Mouse (Mus musculus): Measurements from ENCODE around the gene Setd1a.
"Not testable (repeated sequence)": the region's sequence is repeated elsewhere in the genome, so short reads cannot be mapped to it uniquely, and the experiment has no call there.

Gene Setd1a

DNA sequence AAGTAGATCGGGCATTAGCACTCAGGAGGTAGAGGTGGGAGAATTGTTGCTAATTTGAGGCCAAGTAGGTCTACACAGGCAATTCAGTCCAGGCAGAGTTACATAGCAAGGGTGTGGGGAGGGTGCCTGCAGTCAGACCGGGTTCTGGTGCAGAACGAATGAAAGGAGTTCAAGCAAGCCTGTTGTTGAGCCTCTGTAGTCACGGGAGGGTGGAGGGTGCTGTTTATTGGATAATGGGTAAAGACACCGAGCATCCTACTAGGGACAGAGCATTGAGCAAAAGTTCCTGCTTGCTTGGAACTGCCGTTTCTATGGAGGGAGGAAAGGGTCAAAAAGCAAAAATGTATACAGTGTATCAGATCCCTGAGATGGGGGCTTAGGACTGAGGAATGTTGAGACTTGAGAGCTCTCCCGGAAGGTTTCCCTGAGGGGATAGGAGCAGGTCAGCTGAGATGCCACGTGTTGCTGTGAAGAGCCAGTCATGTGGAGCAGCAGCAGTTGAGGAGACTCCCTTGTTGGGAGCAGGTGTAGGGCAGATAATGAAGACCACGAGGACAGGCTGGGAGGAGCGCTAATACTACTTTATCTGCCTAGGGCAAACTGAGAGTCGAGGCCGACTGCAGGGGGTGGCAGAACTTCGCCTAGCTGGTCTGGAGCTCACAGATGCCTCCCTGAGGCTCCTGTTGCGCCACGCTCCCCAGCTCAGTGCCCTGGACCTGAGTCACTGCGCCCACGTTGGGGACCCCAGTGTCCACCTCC lies 9.4 kb upstream of the Setd1a start:
- no peak for DNase-seq (ENCODE audit: low spot score in 2 of 2)

DNA sequence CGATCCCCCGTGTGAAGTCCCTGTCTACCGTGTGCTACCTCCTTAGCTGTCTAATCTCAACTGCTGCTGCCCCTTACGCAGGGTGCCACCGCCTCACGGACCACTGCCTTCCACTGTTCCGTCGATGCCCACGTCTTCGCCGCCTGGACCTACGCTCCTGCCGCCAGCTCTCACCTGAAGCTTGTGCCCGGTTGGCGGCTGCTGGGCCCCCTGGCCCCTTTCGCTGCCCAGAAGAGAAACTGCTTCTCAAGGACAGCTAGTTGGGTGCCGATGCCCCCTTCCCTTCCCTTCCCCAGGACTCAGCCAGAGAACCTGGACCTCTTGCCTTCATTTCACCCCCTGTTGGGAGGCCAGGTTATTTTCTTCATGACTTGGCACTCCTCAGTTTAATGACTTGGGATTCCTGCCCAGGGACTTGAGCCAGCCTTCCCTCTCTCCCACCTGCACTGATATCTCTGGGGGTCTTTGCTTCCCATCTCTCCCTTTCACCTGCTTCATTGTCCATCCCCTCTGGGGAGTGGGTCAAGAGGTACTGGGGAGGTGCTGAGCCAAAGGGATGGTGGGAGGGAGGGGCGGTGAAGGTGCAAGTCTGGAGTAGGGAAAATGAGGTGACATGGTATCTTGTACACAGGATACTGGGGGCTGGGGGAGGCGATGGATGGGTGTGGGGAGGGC lies 8.7 kb upstream of the Setd1a start:
- DNase-seq (ENCODE audit: low spot score in 2 of 2), result no peak

DNA sequence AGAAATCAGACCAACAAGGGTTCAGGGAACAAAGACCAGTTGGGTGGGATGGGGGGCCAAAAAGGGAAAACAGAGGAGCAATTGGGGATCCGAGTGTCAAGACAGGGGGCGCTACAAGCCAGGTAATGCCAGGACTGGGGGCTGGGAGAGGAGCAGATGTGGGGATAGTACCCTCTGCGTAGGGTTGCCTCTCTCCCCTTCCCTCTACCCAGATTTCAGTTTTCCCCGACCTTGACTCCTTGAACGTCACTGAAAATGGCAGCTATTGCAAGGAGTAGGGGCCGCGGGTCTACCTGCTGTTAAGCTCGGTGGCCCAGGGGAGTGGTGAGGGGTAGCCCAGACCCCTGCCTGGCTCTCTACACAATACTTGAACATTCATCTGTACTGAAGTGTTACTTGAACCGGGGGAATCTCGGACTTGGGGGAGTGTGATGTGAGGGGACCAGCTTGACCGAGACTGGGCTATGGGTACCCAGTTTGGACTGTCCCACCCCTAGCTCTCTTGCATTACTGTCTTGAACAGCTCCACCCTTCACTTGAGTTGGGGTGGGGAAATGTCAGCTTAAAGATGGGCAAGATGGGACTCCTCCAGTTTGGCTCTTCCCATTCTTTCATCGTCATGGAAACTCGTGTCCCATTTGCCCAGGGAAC lies 8.0 kb upstream of the Setd1a start:
- DNase-seq (ENCODE audit: low spot score in 2 of 2), result no peak

DNA sequence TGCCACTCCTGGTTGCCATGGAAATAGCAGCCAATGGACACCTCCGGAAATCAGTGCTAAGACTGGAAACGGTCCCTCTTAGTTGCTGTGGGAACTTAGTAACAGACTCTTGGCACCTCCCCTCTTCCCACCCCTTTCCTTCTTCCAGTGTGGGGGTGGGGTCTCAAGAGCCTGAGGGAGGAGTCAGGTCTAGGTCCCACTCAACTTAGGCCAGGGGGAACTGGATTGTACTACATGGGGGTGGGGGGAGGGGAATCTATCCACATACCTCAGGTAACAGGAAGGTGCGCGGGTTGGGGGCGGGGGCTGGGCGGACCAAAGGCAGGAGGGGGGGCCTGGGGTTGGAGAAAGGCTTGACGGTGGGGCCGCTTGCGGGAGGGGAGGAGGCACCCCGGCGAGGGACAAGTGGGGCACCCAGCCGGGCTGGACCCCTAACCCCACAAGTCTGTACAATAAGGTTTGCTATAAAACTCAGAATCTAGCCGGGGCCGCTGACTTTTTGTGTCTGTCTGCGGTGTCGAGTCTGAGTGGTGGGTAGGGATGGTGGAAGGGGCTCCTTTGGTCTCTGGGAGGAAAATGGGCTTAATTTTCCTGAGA lies 7.4 kb upstream of the Setd1a start:
- peak; percentile 98 for DNase-seq (ENCODE audit: low spot score in 2 of 2)

DNA sequence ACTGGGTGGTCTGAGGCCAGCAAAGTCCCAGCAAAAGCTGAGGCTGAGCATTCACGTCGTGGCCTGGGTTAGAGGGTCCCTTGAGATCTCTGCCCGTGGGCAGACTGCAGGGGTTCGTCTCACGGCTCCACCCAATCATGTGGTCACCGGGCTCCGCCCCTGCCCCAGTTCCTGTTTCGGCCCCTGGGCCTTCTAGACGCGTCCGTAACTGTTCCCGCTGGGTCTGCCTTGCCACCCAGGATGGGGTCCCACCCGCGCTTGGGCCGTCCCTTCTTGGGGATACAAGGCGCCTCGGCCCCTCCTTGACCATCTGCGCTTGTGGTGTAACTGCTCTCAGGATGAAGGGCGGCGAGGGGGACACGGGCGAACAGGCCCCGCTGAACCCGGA lies 6.8 kb upstream of the Setd1a start, which contains the start of gene Orai3:
TSS of gene Orai3 (plus strand) at position 165 of the 388 bp plus-strand sequence.
- peak; percentile 82 for DNase-seq (ENCODE audit: low spot score in 2 of 2)

DNA sequence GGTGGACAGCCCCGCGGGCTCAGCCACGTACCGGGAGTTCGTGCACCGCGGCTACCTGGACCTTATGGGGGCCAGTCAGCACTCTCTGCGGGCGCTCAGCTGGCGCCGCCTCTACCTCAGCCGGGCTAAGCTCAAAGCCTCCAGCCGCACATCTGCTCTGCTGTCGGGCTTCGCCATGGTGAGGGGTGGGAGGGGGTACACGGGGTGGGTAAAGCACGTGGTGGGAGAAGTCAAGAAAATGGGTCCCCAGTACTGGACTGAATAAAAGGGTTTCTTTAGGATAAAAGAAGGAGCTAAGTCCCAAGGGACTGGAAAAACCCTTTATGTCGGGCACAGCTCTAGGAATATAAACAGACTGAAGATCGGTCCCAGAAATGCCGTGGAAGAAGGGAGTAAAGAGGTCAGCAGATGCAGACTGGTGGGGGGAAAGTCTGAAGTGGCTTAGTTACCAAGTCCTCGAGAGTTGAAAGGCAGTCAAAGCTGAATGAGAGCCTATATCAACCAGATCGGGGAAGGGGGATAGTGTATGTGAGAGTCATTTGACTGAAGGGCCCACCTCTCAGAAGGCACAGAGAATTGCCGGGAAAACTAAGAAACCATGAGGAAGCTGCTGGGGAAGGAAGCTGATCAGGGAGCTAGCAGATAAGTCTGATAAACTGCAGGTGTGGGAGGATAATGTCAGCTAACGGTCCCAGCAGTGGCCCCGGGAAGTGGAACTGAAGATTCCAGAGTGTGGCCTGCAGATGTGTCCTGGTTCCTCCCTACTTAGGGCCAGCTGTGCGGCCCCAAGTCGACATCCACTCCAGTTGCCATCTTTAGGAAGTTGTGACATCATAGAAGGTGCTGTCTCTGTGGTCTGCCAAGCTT lies 6.2 kb upstream of the Setd1a start:
- DNase-seq (ENCODE audit: low spot score in 2 of 2), result no peak

DNA sequence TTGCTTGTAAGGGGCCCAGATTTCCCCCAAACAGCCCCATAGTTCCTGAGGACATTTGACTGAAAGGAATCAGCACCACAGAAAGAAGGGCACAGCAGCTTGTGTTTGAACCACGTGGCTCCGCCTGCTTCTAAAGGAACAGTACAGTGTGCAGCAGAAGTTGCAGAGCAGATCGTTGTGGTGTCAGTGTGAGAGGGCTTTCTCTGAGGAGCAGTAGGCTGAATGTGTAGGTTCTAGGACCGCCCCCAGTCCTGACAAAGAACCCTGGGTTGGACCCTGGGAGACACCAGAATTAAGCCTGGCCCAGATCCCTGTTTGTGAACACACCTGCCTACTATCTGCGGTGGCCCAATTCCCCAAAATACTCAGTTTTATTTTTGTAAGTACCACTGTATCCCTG lies 5.2 kb upstream of the Setd1a start:
- DNase-seq (ENCODE audit: low spot score in 2 of 2), result peak in 1 of 2 experiments; percentile 27

DNA sequence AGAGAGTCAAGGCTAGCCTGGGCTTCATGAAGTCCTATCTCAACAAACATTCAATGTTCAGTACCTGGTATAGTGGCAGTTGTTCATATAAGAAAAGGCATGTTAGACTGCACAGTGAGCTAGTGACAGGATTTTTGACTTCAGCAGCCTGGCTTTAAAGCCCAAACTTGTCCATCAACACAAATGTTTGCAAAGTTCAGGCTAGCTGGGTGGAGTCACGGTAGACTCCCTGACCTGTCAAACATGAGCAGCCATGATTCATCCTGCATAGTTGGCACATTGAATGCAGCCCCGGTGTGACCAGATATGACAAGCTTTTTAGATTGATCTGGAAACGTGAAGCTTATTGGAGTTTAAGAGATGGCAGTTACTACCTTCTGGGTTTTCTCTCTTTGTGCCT lies 4.4 kb upstream of the Setd1a start:
- DNase-seq (ENCODE audit: low spot score in 2 of 2), result no peak

DNA sequence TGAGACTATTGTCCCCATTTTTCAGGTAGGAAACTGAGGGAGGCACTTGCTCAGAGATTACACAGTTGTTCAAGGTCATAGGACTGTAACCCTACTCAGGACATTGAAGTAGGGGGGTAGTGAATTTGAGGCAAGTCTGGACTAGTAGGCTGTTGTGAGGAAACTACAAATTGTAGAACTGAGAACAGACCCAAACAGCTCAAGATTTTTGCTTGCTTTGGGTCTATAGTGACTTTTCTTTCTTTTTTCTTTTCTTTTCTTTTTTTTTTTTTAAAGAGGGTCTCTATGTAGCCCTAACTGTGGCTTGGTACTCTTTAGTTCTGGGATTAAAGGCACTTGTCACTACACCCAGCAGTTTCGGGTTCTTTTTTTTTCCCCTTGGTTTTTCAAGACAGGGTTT lies 3.9 kb upstream of the Setd1a start:
- DNase-seq (ENCODE audit: low spot score in 2 of 2), result no peak

DNA sequence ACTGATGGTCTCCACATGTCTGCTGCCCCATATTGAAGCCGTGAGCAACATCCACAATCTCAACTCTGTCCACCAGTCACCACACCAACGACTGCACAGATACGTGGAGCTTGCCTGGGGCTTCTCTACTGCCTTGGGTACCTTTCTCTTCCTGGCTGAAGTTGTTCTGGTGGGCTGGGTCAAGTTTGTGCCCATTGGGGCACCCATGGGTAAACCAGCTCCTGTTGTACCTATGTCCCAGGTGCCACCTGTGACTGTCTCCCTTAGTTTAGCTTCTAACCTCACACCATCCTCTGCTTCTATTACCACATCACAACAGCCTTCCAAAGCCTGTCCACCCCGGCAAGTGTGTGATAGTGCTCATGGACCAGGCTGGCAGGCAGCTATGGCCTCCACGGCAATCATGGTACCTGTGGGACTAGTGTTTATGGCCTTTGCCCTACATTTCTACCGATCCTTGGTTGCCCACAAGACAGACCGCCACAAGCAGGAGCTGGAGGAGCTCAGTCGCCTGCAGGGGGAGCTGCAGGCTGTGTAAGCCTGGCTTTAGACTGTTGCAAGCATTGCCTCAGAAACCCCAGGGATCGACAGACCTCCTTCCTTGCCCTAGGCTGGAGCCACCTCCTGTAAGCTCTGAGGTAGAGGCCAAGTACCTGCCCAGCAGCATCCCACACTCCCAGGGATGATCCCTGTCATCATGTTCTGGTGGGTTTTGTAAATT lies 2.6 kb upstream of the Setd1a start:
- DNase-seq (ENCODE audit: low spot score in 2 of 2), result peak in 1 of 2 experiments; percentile 54

DNA sequence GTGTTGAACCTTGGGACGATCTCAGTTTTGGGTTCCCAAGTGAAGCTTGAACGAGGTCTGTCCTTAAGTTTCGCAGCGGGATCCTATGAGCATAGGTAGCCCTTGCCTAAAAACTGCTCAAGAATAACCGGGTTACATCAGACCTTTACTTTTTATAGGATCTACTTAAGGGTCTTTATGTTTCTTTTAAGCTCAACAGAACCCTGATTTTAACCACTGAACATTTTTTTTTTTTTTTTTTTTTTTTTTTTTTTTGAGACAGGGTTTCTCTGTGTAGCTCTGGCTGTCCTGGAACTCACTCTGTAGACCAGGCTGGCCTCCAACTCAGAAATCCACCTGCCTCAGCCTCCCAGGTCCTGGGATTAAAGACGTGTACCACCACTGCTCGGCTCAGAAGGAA lies 633 bp upstream of the Setd1a start:
- not testable (repeated sequence) for DNase-seq (ENCODE audit: low spot score in 2 of 2)

DNA sequence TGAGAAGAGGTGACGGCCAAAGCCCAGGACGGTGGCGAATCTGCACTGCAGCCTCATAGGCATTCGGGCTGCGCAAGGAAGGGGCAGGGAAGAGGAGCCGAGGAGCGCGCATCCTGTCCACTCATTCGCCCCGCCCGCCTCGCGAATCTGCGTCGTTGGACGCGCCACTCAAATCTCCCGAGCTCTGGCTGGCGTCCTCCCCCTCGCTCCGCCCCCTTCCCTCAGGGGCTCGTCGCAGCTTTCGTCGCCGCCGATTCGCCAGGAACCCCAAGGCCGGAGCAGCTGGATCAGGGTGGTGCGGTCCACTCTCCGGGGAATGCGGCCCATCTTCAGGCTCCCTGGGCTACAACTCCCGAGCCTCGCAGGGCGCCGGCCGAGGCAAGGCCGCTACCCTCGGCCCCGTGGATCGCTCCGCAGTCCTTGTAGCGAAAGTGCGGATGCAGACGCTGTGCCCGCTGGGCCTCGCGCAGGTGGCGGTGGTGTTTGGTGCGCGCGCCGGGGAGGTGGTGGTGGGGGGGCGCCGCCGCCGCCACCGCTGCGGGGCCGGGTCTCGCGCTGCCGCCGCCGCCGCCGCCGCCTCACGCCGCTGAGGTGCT lies 506 bp downstream of the Setd1a start:
- peak; percentile 93 to 96 for DNase-seq (ENCODE audit: low spot score in 2 of 2)

DNA sequence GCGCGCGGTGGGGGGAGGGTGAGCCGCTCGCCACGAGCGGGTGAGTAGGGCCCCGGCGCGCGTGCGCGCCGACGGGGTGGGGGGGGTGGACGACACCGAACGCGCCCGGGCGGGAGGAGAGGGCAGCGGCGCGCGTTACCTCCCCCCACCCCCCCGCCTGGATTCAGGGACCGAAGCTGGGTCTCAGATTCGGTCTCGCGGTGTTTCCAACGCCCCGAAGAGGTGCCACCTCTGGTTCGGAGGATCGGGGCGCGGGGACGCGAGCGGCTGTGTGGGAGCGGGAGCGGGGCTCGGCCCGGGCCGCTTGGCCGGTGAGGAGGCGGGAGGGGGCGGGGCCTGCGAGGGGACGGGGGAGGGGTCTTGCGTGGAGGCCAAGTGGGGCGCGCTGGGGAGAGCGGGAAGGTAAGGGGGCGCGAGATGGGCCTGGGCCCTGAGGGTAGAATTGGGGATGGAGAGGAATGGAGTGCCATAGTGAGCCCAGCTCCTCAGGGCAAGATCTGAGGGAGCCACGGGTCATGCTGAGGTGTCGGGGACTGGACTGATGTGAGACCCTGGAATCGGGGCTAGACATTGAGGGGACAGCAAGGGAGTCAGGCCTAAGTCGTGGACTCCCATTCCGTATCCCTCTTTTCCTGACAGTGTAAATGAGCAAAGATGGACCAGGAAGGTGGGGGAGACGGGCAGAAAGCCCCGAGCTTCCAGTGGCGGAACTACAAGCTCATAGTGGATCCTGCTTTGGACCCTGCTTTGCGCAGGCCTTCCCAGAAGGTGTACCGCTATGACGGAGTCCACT lies 1.2 kb downstream of the Setd1a start:
- peak in 1 of 2 experiments; percentile 25 for DNase-seq (ENCODE audit: low spot score in 2 of 2)

DNA sequence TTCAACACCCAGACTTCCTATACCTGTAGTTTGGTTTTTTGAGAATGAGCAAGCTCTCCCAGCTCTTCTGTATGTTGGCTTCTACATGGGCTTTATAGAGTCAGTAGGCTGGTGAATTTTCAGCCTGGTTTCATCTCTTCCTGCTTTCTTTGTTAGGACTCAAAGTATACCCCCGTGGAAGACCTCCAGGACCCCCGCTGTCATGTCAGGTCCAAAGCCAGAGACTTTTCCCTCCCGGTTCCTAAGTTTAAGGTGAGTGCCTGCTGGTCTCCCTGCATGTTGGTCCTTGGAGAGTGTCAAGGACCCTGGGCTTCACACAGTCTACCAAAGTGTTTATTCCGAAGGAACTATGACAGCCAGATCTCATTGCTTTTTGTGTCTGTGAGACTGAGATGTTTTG lies 1.9 kb downstream of the Setd1a start:
- no peak for DNase-seq (ENCODE audit: low spot score in 2 of 2)

DNA sequence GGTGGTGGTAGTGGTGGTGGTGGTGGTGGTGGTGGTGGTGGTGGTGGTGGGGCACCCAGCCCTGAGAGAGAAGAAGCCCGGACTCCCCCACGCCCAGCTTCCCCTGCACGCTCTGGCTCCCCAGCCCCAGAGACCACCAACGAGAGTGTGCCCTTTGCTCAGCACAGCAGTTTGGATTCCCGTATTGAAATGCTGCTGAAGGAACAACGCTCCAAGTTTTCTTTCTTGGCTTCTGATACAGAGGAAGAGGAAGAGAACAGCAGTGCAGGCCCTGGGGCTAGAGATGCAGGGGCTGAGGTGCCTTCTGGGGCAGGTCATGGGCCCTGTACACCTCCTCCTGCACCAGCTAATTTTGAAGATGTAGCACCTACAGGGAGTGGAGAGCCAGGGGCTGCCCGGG lies 8.8 kb downstream of the Setd1a start, which contains the start of gene Gm49388:
TSS of gene Gm49388 (plus strand) at position 301 of the 400 bp plus-strand sequence.
- DNase-seq (ENCODE audit: low spot score in 2 of 2), result no peak

DNA sequence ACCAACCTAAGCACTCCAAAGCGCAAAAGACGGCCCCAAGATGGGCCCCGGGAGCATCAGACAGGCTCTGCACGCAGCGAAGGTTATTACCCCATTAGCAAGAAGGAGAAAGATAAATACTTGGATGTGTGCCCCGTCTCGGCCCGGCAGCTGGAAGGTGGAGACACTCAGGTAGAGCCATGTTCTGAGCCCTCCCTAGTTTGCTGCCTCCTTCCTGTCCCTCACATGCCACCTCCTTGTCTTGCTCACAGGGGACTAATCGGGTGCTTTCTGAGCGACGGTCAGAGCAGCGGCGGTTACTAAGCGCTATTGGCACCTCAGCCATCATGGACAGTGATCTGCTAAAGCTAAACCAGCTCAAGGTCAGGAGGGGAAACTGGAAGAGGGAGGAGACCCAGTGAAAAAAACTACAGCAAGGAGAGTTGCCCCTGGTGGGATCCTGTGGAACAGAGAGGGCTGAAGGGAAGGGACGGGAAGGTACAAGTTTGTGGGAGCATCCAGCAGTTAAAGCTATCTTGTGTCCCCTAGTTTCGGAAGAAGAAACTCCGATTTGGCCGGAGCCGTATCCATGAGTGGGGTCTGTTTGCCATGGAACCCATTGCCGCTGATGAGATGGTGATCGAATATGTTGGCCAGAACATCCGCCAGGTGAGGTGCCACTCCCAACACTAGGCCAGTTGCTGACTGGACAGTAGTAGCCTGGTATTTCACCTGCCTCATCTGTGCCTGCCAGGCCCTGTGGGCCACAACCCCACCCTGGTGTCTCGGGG lies 20.8 kb downstream of the Setd1a start:
- DNase-seq (ENCODE audit: low spot score in 2 of 2), result no peak

DNA sequence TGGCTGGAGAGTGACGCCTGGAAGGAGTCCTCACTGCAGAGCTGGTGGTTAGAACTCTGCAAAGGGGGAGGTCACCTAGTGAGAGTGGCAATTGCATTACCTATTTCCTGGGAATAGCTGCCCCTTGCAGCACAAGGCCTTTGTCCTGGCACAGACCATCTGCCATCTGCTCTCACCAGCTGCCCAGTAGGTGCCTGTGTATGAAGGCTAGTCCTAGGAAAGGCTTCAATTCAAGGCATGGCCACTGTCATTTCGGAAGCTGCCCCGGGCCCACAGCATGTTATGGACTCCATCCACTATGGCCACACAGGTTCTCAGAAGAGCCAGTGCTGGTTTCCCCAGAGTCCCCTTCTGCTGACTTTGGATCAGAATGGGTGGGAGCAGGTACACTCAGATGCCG lies 22.1 kb downstream of the Setd1a start:
- DNase-seq (ENCODE audit: low spot score in 2 of 2), result no peak

DNA sequence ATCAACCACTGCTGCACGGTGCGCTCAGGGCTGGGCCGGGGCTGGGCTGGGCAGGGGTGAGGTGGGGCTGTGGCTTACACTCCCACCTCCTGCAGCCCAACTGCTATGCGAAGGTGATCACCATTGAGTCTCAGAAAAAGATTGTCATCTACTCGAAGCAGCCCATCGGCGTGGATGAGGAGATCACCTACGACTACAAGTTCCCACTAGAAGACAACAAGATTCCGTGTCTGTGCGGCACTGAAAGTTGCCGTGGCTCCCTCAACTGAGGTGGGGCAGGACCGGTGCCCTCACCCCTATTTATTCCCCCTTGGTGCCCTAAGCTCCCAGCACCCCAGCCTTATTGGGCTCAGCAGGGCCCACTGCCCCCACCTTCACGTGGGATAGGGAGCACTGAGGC lies 22.7 kb downstream of the Setd1a start:
- no peak for DNase-seq (ENCODE audit: low spot score in 2 of 2)

DNA sequence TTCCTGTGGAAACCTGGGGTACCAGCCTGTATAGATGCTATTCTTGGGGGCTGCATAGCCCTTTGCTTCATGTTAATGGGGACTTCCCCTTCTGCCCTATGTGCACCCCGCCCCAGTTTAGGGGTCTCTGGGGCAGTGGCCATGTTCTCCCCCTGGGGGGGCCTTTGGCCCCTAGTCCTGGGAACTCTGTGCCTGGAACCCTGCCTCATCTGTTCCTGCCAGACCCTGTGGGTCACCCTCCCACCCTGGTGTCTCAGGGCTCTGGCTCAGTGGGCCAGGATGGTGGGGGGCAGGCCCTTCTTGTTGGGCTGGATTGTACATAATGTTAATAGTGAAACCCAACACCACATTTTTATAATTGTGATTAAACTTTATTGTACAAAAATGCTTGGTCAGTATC lies 23.3 kb downstream of the Setd1a start:
- no peak for DNase-seq (ENCODE audit: low spot score in 2 of 2)

All from frontal cortex, postnatal 14 days (tissue).